In genomic region chr8:108897347-108898100, GRCm38 (mm10) we compare ENCODE assay signal across 8 mouse cellular contexts.
DNase-seq lines count a peak whose midpoint lies in the region; ATAC-seq lines count a peak whose summit lies in the region.
"Had no signal": no experiment of that assay in that cellular context is flagged by ENCODE, and none has a peak within 500 bp of the region (broad histone marks: within the 10 kb centered on the region; RNA-seq: fewer than 3 reads in every experiment).

No protein-coding gene starts in this region.

- no peak for DNase-seq in kidney, postnatal 14 days
- DNase-seq in NIH3T3 (ENCODE audit: low read depth) = peak; percentile 87
- no peak for DNase-seq in embryonic facial prominence, embryonic 10.5 days (ENCODE audit: low spot score)
- DNase-seq in midbrain, embryonic 11.5 days (ENCODE audit: low spot score, missing footprints) = peak; percentile 65
- DNase-seq in thymus, postnatal 36 days = no peak
- no peak for DNase-seq in testis, postnatal 14 days (ENCODE audit: low spot score)
- DNase-seq: gastrocnemius, postnatal 10 days had no signal

- no peak overlapping the region for H3K4me3 ChIP-seq in kidney, embryonic 15.5 days (replicated peaks)
- H3K4me3 ChIP-seq in embryonic facial prominence, embryonic 10.5 days = no peak overlapping the region
- H3K4me3 ChIP-seq in midbrain, embryonic 11.5 days (ENCODE audit: low read depth, low read length) = no peak overlapping the region

- H3K27me3 ChIP-seq in kidney, embryonic 15.5 days = no peaks in the 10 kb centered on the region
- H3K27me3 ChIP-seq in embryonic facial prominence, embryonic 10.5 days (replicated peaks; ENCODE audit: low read depth, poor library complexity, severe bottlenecking) = peaks cover 24% of the 10 kb centered on the region; the same call in 1 of the 2 replicates
- peaks cover 2% of the 10 kb centered on the region; the same call in 1 of the 2 replicates for H3K27me3 ChIP-seq in midbrain, embryonic 11.5 days (ENCODE audit: control insufficient read depth, insufficient read depth, low read length)

- H3K9ac ChIP-seq in kidney, embryonic 15.5 days = no peak overlapping the region
- no peak overlapping the region for H3K9ac ChIP-seq in midbrain, embryonic 11.5 days (ENCODE audit: low read length)

- no peak overlapping the region for H3K4me2 ChIP-seq in kidney, embryonic 15.5 days
- no peak overlapping the region for H3K4me2 ChIP-seq in midbrain, embryonic 11.5 days

- peaks cover 70% of the 10 kb centered on the region for H3K4me1 ChIP-seq in kidney, embryonic 15.5 days
- peaks cover 68% of the 10 kb centered on the region for H3K4me1 ChIP-seq in embryonic facial prominence, embryonic 10.5 days
- H3K4me1 ChIP-seq in midbrain, embryonic 11.5 days (ENCODE audit: control insufficient read depth, insufficient read depth, low read length) = peaks cover 34% of the 10 kb centered on the region

- H3K9me3 ChIP-seq in kidney, embryonic 15.5 days (replicated peaks) = no peaks in the 10 kb centered on the region
- no peaks in the 10 kb centered on the region for H3K9me3 ChIP-seq in embryonic facial prominence, embryonic 10.5 days
- no peaks in the 10 kb centered on the region for H3K9me3 ChIP-seq in midbrain, embryonic 11.5 days (ENCODE audit: control insufficient read depth, low read length)

- peak overlapping the region; percentile 61 for H3K27ac ChIP-seq in kidney, embryonic 15.5 days
- H3K27ac ChIP-seq in embryonic facial prominence, embryonic 10.5 days (replicated peaks) = peak overlapping the region; percentile 16; the same call in 1 of the 2 replicates
- no peak overlapping the region for H3K27ac ChIP-seq in midbrain, embryonic 11.5 days (ENCODE audit: low read depth, low read length)

- no peak for ATAC-seq in kidney, embryonic 15.5 days (replicated peaks; ENCODE audit: low FRiP score)
- ATAC-seq in midbrain, embryonic 11.5 days (ENCODE audit: low FRiP score) = no peak

- 49% methylated on average over 7 of the region's 7 CpGs for WGBS in kidney, embryonic 15.5 days
- WGBS in embryonic facial prominence, embryonic 10.5 days = 58% methylated on average over 7 of the region's 7 CpGs
- 53% methylated on average over 7 of the region's 7 CpGs for WGBS in midbrain, embryonic 11.5 days

- no peaks in the 10 kb centered on the region; the same call in 1 of the 2 replicates for H3K36me3 ChIP-seq in kidney, embryonic 15.5 days
- H3K36me3 ChIP-seq in embryonic facial prominence, embryonic 10.5 days (replicated peaks) = peaks cover 13% of the 10 kb centered on the region
- no peaks in the 10 kb centered on the region for H3K36me3 ChIP-seq in midbrain, embryonic 11.5 days (ENCODE audit: control insufficient read depth, insufficient read depth, low read length)

Comparison
In these comparisons a context has a peak if more than half of its experiments do, and no peak if none do; other contexts are left out.
1. DNase-seq: peak in NIH3T3 (single experiment) and midbrain, embryonic 11.5 days (single experiment); none in kidney, postnatal 14 days (single experiment), embryonic facial prominence, embryonic 10.5 days (single experiment), thymus, postnatal 36 days (0 of 2) and testis, postnatal 14 days (single experiment).